25 mouse cellular contexts compared by ENCODE assay signal in genomic region chr11:68561957-68562950, GRCm38 (mm10). TPM values are rescaled to one million over a fixed set of nuclear protein-coding genes. Genes with fewer than 3 reads are reported as not detected.
A peak's percentile ranks its signal among the peaks of the same experiment; 100 is the strongest.
DNase-seq lines count a peak whose midpoint lies in the region; ATAC-seq and TF ChIP-seq lines count a peak whose summit lies in the region.
"Had no signal": no experiment of that assay in that cellular context is flagged by ENCODE, and none has a peak within 500 bp of the region (broad histone marks: within the 10 kb centered on the region; RNA-seq: fewer than 3 reads in every experiment).

No protein-coding gene starts in this region.

- no peak for ATAC-seq in lung, embryonic 14.5 days (ENCODE audit: insufficient read depth)
- ATAC-seq in liver, embryonic 12.5 days: no peak
- ATAC-seq in intestine, postnatal 0 days: no peak
- ATAC-seq: forebrain, embryonic 13.5 days; inflammation-experienced regulatory T-cells, adult 6 months; midbrain, embryonic 15.5 days had no signal

- intact Hi-C loops in heart, postnatal 14 days (cut with DNase I): no loop called here

- no peak overlapping the region for H3K9ac ChIP-seq in lung, embryonic 14.5 days
- H3K9ac ChIP-seq in liver, embryonic 12.5 days: no peak overlapping the region
- no peak overlapping the region for H3K9ac ChIP-seq in intestine, postnatal 0 days (ENCODE audit: low read depth, low read length)
- H3K9ac ChIP-seq: forebrain, embryonic 13.5 days; heart, embryonic 15.5 days; hindbrain, embryonic 12.5 days; midbrain, embryonic 15.5 days; neural tube, embryonic 15.5 days had no signal

- H3K27ac ChIP-seq in lung, embryonic 14.5 days (ENCODE audit: low read depth): no peak overlapping the region
- H3K27ac ChIP-seq in liver, embryonic 12.5 days: no peak overlapping the region
- H3K27ac ChIP-seq in intestine, postnatal 0 days (ENCODE audit: low read depth, low read length): no peak overlapping the region
- H3K27ac ChIP-seq: forebrain, embryonic 13.5 days; heart, embryonic 15.5 days; hindbrain, embryonic 12.5 days; kidney, postnatal 0 days; left cerebral cortex, adult 2 months; limb, embryonic 10.5 days; midbrain, embryonic 15.5 days; neural tube, embryonic 15.5 days had no signal

- no peaks in the 10 kb centered on the region for H3K27me3 ChIP-seq in lung, embryonic 14.5 days (ENCODE audit: insufficient read depth, low read length)
- peaks cover 10% of the 10 kb centered on the region for H3K27me3 ChIP-seq in liver, embryonic 12.5 days (replicated peaks)
- no peaks in the 10 kb centered on the region for H3K27me3 ChIP-seq in intestine, postnatal 0 days (replicated peaks; ENCODE audit: control insufficient read depth, insufficient read depth, low read length)
- H3K27me3 ChIP-seq: midbrain, embryonic 15.5 days; neural tube, embryonic 15.5 days had no signal

- H3K4me3 ChIP-seq in lung, embryonic 14.5 days (ENCODE audit: low read depth, low read length): no peak overlapping the region
- no peak overlapping the region for H3K4me3 ChIP-seq in liver, embryonic 12.5 days
- H3K4me3 ChIP-seq in intestine, postnatal 0 days (ENCODE audit: low read depth, low read length): no peak overlapping the region
- H3K4me3 ChIP-seq: forebrain, embryonic 13.5 days; heart, embryonic 15.5 days; hindbrain, embryonic 12.5 days; left cerebral cortex, adult 2 months; limb, embryonic 10.5 days; midbrain, embryonic 15.5 days; neural tube, embryonic 15.5 days had no signal

- H3K4me1 ChIP-seq in lung, embryonic 14.5 days (ENCODE audit: insufficient read depth): no peaks in the 10 kb centered on the region
- no peaks in the 10 kb centered on the region for H3K4me1 ChIP-seq in liver, embryonic 12.5 days
- H3K4me1 ChIP-seq in intestine, postnatal 0 days (replicated peaks; ENCODE audit: control insufficient read depth, insufficient read depth, low read length): no peaks in the 10 kb centered on the region; the same call in 1 of the 2 replicates
- H3K4me1 ChIP-seq: hindbrain, embryonic 12.5 days; limb, embryonic 10.5 days had no signal

- 75% methylated on average over 11 of the region's 11 CpGs for WGBS in lung, embryonic 14.5 days
- 59% methylated on average over 11 of the region's 11 CpGs for WGBS in liver, embryonic 12.5 days (ENCODE audit: insufficient replicate concordance)
- 82% methylated on average over 11 of the region's 11 CpGs for WGBS in intestine, postnatal 0 days

- TF ChIP-seq CTCF in lung, embryonic 14.5 days (IDR thresholded peaks at IDR 0.05; ENCODE audit: low read depth): no peak
- no peak for TF ChIP-seq CTCF in intestine, postnatal 0 days (IDR thresholded peaks at IDR 0.05; ENCODE audit: low read depth)

- H3K9me3 ChIP-seq in lung, embryonic 14.5 days (ENCODE audit: low read depth, low read length): no peaks in the 10 kb centered on the region
- H3K9me3 ChIP-seq in liver, embryonic 12.5 days (replicated peaks): no peaks in the 10 kb centered on the region
- H3K9me3 ChIP-seq in intestine, postnatal 0 days (ENCODE audit: control insufficient read depth): no peaks in the 10 kb centered on the region
- H3K9me3 ChIP-seq: forebrain, embryonic 13.5 days; heart, embryonic 15.5 days; hindbrain, embryonic 12.5 days; limb, embryonic 10.5 days; midbrain, embryonic 15.5 days; neural tube, embryonic 15.5 days had no signal

- H3K36me3 ChIP-seq in lung, embryonic 14.5 days (ENCODE audit: insufficient read depth): no peaks in the 10 kb centered on the region
- H3K36me3 ChIP-seq in liver, embryonic 12.5 days: no peaks in the 10 kb centered on the region
- no peaks in the 10 kb centered on the region for H3K36me3 ChIP-seq in intestine, postnatal 0 days (ENCODE audit: control insufficient read depth, insufficient read depth)
- H3K36me3 ChIP-seq: heart, embryonic 15.5 days; hindbrain, embryonic 12.5 days; limb, embryonic 10.5 days; midbrain, embryonic 15.5 days; neural tube, embryonic 15.5 days had no signal

- no peak overlapping the region for H3K4me2 ChIP-seq in lung, embryonic 14.5 days
- H3K4me2 ChIP-seq in liver, embryonic 12.5 days: no peak overlapping the region
- H3K4me2 ChIP-seq in intestine, postnatal 0 days (replicated peaks; ENCODE audit: low read depth): no peak overlapping the region
- H3K4me2 ChIP-seq: forebrain, embryonic 13.5 days; heart, embryonic 15.5 days; hindbrain, embryonic 12.5 days; midbrain, embryonic 15.5 days; neural tube, embryonic 15.5 days had no signal

- peak; percentile 38 to 41 for DNase-seq in heart, postnatal 14 days
- no peak for DNase-seq in heart, adult 18-20 months
- peak; percentile 24 for DNase-seq in lung, embryonic 14.5 days
- no peak for DNase-seq in lung, postnatal 4 days
- peak; percentile 65 for DNase-seq in cerebellum, adult 9-11 months
- DNase-seq: B cell, adult 2 months; gastrocnemius, postnatal 10 days; lung, adult 18-20 months; thymus, postnatal 4 days had no signal

RNA-seq across cellular contexts. Expression of gene Mfsd6l, which starts 6.3 kb away (rescaled TPM):
- total RNA-seq in heart, postnatal 14 days (2021): under 1 TPM; 0.24 to 0.43 TPM
- under 1 TPM; 0.12 to 0.13 TPM for total RNA-seq in heart, adult 18-20 months (2021)
- polyA plus RNA-seq in lung, embryonic 14.5 days (2014; fragmentation: Nextera tagmentation; extraction: Ambion mirVana): 1.5 TPM in 2 replicates
- not detected in 2 replicates for polyA plus RNA-seq in liver, embryonic 12.5 days (2016; fragmentation: Nextera tagmentation; extraction: Ambion mirVana)
- 7.7 and 8.3 TPM in 2 replicates for polyA plus RNA-seq in intestine, postnatal 0 days (2015; fragmentation: Nextera tagmentation; extraction: Ambion mirVana)
- total RNA-seq: layer of hippocampus, adult 8-10 months; left cerebral cortex, adult 2 months; liver, adult 2 months; megakaryocyte-erythroid progenitor cell, adult 5-6 weeks had no signal
- polyA plus RNA-seq: forebrain, embryonic 13.5 days; heart, embryonic 15.5 days; inflammation-experienced regulatory T-cells, adult 6 months; midbrain, embryonic 15.5 days; neural tube, embryonic 15.5 days had no signal

RNA-seq across cellular contexts. Expression of gene Ccdc42, which starts 24.6 kb away (rescaled TPM):
- total RNA-seq in heart, postnatal 14 days (2021): not detected
- total RNA-seq in heart, adult 18-20 months (2021): not detected
- 0.70 and 1.2 TPM in 2 replicates for polyA plus RNA-seq in lung, embryonic 14.5 days (2014; fragmentation: Nextera tagmentation; extraction: Ambion mirVana)
- polyA plus RNA-seq in liver, embryonic 12.5 days (2016; fragmentation: Nextera tagmentation; extraction: Ambion mirVana): 0.15 TPM in 1 of 2 replicates, not detected in the other
- polyA plus RNA-seq in intestine, postnatal 0 days (2015; fragmentation: Nextera tagmentation; extraction: Ambion mirVana): 0.21 TPM in 1 of 2 replicates, not detected in the other
- total RNA-seq: heart, adult 8-10 months; liver, adult 2 months; megakaryocyte-erythroid progenitor cell, adult 5-6 weeks had no signal
- polyA plus RNA-seq: forebrain, embryonic 13.5 days; inflammation-experienced regulatory T-cells, adult 6 months; liver, adult 2 months; stomach, embryonic 14.5 days had no signal

RNA-seq across cellular contexts. Expression of gene Pik3r6, which starts 59.4 kb away (rescaled TPM):
- 1 to 10 TPM; 8.7 to 9.2 TPM for total RNA-seq in heart, postnatal 14 days (2021)
- total RNA-seq in heart, adult 18-20 months (2021): 1 to 10 TPM; 3.8 to 4.0 TPM
- 4.3 and 5.6 TPM in 2 replicates for polyA plus RNA-seq in lung, embryonic 14.5 days (2014; fragmentation: Nextera tagmentation; extraction: Ambion mirVana)
- polyA plus RNA-seq in liver, embryonic 12.5 days (2016; fragmentation: Nextera tagmentation; extraction: Ambion mirVana): 1.4 and 1.8 TPM in 2 replicates
- 1.0 and 1.4 TPM in 2 replicates for polyA plus RNA-seq in intestine, postnatal 0 days (2015; fragmentation: Nextera tagmentation; extraction: Ambion mirVana)
- polyA plus RNA-seq: inflammation-experienced regulatory T-cells, adult 6 months had no signal

Comparison
In these comparisons a context has a peak if more than half of its experiments do, and no peak if none do; other contexts are left out.
1. DNase-seq: peak in heart, postnatal 14 days (2 of 2), lung, embryonic 14.5 days (single experiment) and cerebellum, adult 9-11 months (single experiment); none in heart, adult 18-20 months (0 of 2) and lung, postnatal 4 days (0 of 2).